Mouse (Mus musculus) ovary, postnatal 36 days (tissue): ENCODE measurements around the gene Clcn1.

Experiments used
- DNase-seq: peaks from one replicate; pipeline ENCODE4 v3.0.0; 2022; ENCODE audit warnings: low spot score, mixed read lengths

Clcn1 gene

DNA sequence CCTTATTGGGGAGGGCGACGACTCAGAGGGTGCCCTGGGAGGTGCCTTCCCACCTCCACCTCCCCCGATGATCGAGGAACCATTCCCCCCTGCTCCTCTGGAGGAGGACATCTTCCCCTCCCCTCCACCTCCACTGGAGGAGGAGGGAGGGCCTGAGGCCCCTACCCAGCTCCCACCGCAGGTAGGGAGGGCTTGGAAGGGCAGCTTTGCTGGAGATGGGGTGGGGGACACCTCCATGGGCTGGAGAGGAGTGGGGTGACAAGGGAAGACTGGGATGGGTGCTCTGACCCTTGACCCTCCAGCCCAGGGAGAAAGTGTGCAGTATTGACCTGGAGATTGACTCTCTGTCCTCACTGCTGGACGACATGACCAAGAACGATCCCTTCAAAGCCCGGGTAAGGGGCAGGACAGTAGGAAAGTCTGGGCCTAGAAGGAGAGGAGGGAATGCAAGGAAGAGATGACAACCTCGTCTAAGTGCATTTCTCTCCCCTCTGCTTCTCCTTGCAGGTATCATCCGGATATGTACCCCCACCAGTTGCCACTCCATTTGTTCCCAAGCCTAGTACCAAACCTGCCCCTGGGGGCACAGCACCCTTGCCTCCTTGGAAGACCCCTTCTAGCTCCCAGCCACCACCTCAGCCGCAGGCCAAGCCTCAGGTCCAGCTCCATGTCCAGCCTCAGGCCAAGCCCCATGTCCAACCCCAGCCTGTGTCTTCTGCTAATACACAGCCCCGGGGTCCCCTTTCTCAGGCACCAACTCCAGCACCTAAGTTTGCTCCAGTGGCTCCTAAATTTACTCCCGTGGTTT lies 64.7 kb downstream of the Clcn1 start:
- no peak for DNase-seq

- DNase-seq: no peak
These were observed 65.4 kb downstream of the Clcn1 start for GRCm38 (mm10) chr6:42351776-42352485.

DNA sequence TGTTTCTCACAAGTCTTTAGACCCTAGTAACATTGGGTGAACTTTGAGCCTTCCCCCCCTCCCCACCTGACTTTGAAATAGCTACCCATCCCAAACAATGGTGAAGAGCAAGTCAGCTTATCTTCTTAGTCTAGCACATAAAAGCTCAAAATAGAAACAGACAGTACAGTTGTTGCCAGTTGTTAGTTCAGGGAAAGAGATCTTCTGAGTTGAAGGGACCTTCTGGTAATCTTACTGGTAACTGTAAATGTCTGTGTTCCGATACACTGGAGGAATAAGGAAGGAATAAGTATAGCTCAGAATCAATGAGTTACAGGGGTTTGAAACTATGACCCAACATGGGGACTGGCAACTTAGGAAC lies 66.0 kb downstream of the Clcn1 start:
- DNase-seq: no peak

- no peak for DNase-seq
These were observed 66.7 kb downstream of the Clcn1 start for GRCm38 (mm10) chr6:42353180-42353579.

GRCm38 (mm10) chr6:42354076-42355019 lies 67.9 kb downstream of the Clcn1 start:
- DNase-seq: no peak

DNA sequence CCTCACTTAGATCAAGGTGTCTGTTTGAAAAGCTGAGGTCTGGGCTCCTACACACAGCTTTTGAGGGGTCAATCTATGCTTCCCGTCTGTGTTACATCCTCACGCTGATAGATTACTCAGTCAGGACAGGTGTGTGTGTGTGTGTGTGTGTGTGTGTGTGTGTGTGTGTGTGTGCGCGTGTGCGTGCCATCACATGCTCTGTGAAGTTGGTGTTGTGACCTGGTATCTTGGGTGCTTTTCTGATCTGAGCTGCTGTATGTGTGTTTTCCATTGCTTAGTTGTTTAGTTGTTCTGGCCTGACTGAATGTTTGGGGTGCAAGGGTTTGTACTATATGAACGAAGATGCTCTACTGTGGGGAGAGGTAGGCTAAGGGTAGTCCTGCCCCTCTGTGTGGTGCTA lies 68.9 kb downstream of the Clcn1 start:
- DNase-seq: no peak

- DNase-seq: no peak
These were observed 69.5 kb downstream of the Clcn1 start for GRCm38 (mm10) chr6:42355794-42356600.

DNA sequence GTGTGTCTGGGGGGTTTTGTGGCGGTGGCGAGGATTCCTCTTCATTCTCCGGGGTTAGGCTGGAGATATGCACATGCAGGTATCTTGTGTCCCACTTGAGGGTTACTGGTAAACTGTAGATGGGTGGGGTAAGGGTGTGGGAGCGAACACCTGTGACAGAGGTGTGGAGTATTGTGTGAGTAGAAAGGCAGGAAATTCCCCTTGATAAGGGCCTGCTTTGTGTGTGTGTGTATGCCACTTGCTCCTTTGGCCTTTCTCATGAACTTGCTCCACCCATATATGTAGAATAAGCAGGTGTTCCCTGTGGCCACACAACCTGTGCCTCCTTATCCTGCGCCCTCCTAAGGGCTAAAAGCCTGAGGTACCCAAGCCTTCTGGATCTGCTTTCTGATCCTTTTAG lies 70.4 kb downstream of the Clcn1 start:
- no peak for DNase-seq

DNA sequence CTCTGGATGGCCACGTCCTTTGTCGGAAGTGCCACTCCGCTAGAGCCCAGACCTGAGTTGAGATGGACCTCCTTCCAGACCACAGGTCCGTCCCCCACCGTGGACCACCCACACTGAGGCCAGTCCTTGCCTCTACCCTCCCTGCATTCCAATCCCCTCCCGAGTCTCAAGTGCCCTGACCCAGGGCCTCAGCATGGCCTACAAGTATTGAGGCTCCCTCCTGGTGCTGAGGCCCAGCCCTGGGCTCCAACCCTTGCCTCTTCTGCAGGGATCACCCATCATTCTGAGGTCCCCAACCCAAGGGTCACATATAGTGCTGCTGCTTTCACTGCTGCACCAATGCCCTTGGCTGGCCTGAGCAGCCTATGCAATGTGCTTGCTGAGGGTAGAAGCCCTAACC lies 71.4 kb downstream of the Clcn1 start:
- DNase-seq: no peak

DNA sequence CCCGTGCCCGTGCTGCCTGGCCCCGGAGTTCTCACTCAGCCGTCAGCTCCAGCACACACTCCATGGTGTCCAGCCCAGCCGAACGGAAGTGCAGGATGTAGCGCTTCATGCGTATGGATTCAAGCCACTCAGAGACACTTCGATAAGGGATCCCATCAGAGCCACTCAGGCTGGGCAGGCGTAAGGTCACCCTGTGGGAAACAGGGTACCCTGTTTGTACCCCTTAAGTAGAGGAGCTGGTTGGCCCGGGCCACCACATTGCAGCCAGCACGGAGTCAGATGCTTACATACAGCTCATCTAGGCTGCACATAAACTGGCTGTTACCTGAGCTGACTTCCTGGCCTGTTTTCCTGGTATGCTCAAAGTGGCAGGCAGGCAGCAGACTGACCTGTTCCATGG lies 72.4 kb downstream of the Clcn1 start:
- DNase-seq: no peak

GRCm38 (mm10) chr6:42359364-42360147 lies 73.1 kb downstream of the Clcn1 start:
- no peak for DNase-seq

DNA sequence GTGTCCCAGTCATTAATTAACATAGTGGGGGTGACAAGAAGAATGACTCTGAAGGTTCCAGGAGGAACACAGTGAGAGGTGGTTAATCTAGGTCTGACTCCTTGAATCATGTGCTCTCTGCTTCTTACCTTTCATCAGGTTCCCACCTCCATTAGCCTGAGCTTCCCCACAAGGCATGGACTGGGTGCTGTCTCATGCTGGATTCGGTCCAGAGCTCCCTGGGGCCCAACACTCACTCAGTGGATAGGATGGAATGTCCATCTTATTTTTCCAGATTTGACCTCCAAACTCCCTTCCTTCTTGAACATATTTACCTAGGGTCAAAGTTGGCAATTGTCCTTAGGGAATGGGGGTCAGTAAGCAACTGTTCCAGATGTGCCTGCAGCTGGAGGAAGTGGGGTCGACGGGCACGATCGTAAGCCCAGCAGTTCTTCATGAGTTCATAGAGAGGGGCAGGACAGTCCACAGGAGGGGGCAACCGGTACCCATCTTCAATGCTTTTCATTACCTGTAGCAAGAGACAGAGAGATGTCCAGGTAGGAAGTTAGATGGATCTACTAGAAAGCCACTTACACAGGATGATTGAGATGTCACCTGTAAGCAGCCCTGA lies 73.9 kb downstream of the Clcn1 start:
- DNase-seq: no peak

GRCm38 (mm10) chr6:42361041-42361895 lies 74.8 kb downstream of the Clcn1 start:
- DNase-seq: no peak

GRCm38 (mm10) chr6:42362074-42362473 lies 75.6 kb downstream of the Clcn1 start:
- DNase-seq: no peak

- DNase-seq: no peak
These were observed 76.0 kb downstream of the Clcn1 start for GRCm38 (mm10) chr6:42362497-42362896.

DNA sequence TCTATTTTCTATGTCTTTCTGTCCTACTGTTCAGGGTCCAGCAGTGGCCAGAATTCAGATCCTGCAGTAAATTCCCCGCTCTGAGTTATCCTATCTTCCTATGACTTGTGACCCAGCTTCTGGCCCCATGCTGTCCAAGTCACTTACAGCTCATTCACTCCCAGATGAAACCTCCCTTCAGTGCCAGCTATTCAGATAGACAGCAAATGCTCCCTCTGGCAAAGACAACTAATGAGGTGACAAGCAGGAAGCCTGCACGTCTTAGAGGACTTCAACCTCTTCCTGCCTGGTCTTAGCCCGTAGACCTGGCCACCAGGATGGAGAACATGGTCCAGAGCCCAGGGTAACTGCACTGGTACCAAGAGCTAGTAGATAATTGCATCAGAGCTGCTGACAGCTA lies 76.5 kb downstream of the Clcn1 start:
- no peak for DNase-seq

DNA sequence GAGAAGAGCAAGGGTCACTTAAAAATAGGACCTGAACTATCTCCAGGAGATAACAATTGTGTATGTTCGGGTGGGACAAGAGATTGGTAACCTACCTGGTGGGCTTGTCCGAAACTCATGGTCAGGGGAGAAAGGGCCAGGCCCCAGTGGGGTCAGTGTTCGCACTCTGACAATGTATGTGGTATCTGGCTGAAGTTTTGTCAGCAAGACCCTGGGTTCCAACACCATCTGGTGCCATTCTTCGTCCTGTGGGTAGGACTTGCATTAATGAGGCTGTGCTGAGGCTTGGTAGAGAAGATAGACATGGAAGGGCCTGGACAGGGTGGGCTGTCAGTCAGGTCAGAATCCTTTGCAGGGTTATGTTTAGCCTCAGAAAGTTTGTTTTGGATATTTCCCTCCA lies 77.6 kb downstream of the Clcn1 start:
- DNase-seq: no peak

DNA sequence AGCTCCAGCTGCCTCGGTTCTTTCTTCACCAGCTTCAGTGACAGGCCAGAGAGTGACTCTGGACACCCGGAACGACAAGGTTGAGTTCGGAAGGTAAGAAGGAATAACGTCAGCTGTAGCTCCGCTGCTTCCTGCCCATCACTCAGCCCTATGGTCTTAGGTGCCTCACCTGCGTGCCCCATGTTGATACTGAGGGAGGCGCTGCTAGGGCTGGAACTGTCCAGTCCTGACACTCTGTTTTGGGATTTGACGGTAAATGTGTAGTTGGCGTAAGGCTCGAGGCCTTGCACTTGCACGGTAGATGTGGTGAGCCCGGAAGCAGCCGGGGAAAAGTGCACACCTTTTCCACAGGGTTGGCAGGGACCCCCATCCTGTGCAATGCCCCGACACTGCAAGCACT lies 78.1 kb downstream of the Clcn1 start:
- no peak for DNase-seq

DNA sequence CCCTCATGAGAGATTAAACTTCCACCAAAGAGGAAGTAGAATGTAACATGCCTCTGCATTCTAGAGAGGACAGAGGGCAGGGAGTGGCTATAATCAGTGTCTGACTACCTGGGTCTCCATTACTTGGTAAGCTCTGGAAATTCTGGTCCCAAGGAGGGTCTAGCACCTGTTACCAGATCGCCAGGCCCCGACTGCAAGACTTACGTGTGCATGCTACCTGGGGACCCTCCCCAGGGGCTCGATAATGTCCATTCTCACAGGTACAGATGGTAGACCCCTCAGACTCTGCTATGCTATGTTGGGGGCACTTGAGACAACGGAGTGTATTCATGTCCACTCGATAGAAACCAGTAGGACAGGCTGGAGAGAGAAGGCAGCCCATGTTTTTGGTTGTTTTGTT lies 78.7 kb downstream of the Clcn1 start:
- no peak for DNase-seq
